Mouse (Mus musculus) ovary, adult 18-20 months (tissue): ENCODE data around the gene Snapc4.
"Not testable (repeated sequence)": the region's sequence is repeated elsewhere in the genome, so short reads cannot be mapped to it uniquely, and the experiment has no call there.

Experiments used
- DNase-seq: peaks from one replicate; pipeline ENCODE4 v3.0.0; 2022; ENCODE audit warnings: low spot score, mixed read lengths

Gene Snapc4

DNA sequence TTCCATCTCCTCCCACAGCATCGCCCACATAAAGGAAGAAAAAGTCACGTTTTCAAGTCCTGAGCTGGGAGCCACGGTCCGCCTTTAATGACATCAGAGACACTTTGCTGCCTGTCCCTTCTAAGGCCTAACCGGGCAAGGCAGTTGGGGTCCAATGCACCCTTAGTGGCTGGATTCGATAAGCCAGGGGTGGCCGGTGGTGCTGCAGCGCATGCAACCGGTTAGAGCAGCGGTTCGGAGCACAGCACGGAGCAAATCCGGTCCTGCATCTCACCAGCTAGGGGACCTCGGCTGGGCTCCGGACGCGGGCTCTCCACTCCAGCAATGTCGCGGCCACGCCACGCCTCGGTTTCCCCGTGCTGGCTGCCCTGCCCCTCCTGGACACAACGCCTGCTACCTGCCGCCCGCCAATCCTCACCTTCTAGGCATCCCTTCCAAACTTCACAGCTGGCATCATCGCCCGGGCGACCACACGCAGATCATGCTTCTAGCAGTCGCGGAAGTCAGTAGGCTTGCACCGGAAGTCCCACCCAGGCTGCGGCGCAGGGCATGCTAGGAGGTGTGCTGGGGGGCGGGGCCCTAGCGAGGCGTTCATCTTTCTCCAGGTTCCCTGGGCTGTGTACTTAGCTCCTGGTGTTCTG, at the start of gene Snapc4:
Gene Snapc4, minus strand, starts transcription at position 523 of the 641 bp plus-strand sequence.
- DNase-seq: peak; percentile 67

DNA sequence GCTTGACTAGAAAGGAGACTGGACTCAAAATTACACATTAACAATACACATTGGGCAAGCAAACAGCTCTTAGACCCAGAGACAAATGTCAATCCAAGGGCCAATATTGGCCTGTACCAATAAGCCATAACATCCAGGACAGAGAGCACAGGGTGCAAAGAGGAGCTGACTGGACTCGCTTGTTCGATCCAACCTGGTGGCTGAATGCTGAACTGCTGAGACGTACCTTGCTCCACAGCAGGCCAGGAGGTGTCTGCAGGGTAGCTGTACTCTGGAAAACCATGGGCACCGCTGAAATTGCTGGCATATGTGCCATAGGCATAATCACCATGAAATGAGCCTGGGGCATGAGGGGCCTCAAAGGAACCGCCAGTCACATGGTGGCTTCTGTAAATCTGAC, 49.4 kb upstream of the Snapc4 start:
- no peak for DNase-seq

GRCm38 (mm10) chr2:26424541-26424940, 44.1 kb upstream of the Snapc4 start:
- no peak for DNase-seq

- DNase-seq: no peak
These were observed 42.6 kb upstream of the Snapc4 start for GRCm38 (mm10) chr2:26423086-26423485.

DNA sequence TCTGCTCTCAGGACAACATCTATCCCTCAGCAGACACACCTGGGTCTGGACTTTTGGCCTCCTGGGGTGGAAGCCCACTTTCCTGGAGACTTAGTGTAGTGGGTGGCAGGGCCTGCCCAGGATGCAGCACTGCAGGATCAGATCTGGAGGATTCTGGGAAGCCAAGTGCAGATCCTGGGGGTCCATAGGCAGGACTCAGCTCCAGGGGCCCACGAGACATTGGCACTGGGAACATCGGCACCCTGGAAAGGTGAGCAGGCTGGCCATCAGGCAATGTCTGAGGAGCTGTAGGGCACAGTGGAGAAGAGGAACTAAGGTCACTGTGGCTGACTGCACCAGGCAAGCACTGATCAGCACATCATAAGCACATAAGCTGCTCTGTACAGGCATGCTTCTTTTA, 41.5 kb upstream of the Snapc4 start:
- no peak for DNase-seq

GRCm38 (mm10) chr2:26418120-26418519, 37.7 kb upstream of the Snapc4 start:
- DNase-seq: no peak

GRCm38 (mm10) chr2:26417066-26417465, 36.6 kb upstream of the Snapc4 start:
- no peak for DNase-seq

- peak; percentile 68 for DNase-seq
These were observed 30.5 kb upstream of the Snapc4 start for GRCm38 (mm10) chr2:26410931-26411411.

- DNase-seq: no peak
These were observed 29.6 kb upstream of the Snapc4 start for GRCm38 (mm10) chr2:26410091-26410490.

GRCm38 (mm10) chr2:26409362-26409761, 28.9 kb upstream of the Snapc4 start:
- DNase-seq: no peak

- peak; percentile 91 for DNase-seq
These were observed 28.3 kb upstream of the Snapc4 start, which contains the start of gene Inpp5e for GRCm38 (mm10) chr2:26408515-26409356. Gene Inpp5e (minus strand): TSS chr2:26409203.

- no peak for DNase-seq
These were observed 22.9 kb upstream of the Snapc4 start for GRCm38 (mm10) chr2:26403306-26403705.

DNA sequence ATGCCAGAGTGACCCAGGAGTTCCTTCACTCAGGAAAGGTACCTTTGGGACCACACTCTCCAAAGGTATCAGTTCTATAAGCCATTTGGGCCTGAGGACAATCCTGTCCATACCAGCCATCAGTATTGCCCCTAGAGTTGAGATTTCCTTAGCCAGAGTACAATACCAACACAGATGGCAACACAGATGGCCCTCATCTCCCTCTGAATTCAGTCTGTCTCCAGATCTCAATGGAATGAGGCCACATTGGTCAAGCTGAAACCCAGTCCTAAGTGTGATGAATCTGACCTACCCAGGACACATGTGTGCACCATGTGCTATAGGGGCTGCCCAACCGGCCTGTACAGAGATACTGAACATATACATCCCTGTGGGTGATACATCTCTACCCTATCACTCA, 21.8 kb upstream of the Snapc4 start:
- DNase-seq: no peak

DNA sequence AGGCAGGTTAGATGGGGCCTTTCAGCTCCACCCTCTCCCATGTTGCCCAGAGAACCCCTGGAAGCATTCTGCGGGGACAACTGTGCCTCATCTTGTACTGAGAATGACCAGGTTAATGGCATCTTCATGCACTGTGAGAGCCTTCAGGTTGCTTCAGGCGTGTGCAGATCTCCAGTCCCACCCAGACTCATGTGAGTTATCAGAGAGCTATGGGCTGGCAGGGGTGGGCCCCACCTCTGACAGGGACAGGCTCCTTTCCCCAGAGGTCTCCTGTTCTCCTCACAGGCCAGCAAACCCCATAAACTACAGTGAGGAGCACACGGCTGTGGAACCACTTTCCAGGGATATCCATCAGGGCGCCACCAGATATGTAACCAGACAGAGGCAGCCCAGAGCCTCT, 20.6 kb upstream of the Snapc4 start:
- no peak for DNase-seq

DNA sequence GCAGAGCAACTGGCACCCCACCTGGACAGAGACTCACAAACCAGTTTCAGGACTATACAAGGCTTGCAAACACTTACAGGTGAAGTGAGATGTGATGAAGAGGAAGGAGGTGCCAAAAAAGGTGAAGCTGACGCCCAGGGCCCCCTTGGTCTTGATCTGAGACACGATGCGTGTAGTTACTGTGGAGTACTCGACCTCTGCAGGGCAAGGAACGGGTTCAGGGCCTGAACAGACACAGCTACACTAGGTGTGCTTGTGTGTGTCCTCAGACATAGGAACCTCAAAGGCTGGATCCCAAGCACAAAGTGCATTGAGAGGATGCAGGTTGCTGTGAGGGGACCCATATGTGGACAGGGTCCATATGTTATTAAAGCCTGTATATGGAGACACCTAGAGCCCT, 19.8 kb upstream of the Snapc4 start:
- DNase-seq: no peak

- DNase-seq: no peak
These were observed 19.2 kb upstream of the Snapc4 start for GRCm38 (mm10) chr2:26399647-26400046.

- no peak for DNase-seq
These were observed 18.5 kb upstream of the Snapc4 start for GRCm38 (mm10) chr2:26398978-26399377.

DNA sequence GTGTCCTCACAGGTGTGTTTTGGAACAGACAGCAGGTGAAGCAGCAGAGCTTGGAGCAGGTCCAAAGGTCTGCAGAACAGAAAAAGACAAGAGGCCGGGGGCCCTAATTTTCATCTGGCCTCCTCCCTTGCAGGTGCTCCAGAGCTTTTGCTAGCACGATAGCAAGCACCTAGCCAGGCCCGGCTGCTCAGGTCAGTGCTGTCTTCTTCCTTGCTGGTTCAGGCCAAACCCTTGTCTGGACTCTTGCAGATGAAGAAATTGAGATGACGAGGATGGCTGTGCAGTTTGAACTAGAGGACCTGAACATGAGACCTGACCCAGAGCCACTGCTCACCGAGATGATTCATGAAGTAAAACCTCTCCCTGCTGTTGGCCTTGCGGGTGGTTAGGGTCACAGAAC, 11.2 kb upstream of the Snapc4 start:
- DNase-seq: no peak

- no peak for DNase-seq
These were observed 10.5 kb upstream of the Snapc4 start for GRCm38 (mm10) chr2:26390954-26391353.

DNA sequence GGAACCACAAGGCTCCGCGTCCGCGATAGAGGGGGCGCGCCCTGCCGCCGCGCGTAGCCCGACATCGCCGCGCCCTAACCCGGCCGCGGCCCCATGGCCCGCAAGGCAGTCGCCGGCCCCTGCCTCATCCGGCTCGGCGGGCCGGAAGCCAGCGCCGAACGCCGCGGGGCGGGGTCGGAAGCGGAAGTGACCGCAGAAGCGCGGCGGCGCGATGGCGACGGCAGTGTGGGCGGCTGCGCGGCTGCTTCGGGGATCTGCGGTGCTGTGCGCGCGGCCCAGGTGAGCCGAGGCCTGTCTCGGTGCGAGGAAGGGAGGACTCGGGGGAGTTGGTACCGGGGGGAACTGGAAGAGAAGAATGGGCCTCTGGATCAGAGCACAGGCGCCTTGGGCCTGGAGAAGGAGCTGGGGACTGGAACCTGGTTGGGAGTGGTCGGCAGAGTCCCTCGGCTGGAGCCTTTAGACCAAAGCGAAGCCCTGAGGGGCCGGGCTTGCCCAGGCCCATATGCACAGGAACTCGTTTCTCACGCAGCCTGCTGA, 8.8 kb upstream of the Snapc4 start, which contains the start of the genes Entr1 and Pmpca:
Gene Entr1, minus strand, starts transcription at position 163 of the 537 bp plus-strand sequence.
Gene Pmpca, plus strand, starts transcription at position 186 of the 537 bp plus-strand sequence.
- DNase-seq: peak; percentile 67

GRCm38 (mm10) chr2:26388682-26389153, 8.3 kb upstream of the Snapc4 start:
- no peak for DNase-seq

GRCm38 (mm10) chr2:26387713-26388112, 7.3 kb upstream of the Snapc4 start:
- no peak for DNase-seq

GRCm38 (mm10) chr2:26380871-26381270, 418 bp upstream of the Snapc4 start:
- DNase-seq: not testable (repeated sequence)
